Mouse (Mus musculus) lung, adult 2 months (tissue): Measurements from ENCODE around the gene Nkg7.

Experiments used
- CTCF ChIP-seq: fragments of 200-500 bp; IDR thresholded peaks from 2 replicates; pipeline ENCODE4 v1.5.1; 2011; ENCODE audit warnings: mild to moderate bottlenecking, low read length, control low read depth; ENCODE audit not compliant: insufficient read depth
- POLR2A ChIP-seq: fragments of 200-500 bp; IDR thresholded peaks from 2 replicates; pipeline ENCODE4 v1.6.1; 2011; ENCODE audit warnings: low read depth, mild to moderate bottlenecking, control low read depth, low read length, borderline replicate concordance; ENCODE audit errors: extremely low read depth

GRCm38 (mm10) chr7:43438611-43439010 is 1.7 kb downstream of the Nkg7 start:
- TF ChIP-seq POLR2A (no peak), CTCF (no peak)
